Mouse (Mus musculus) urinary bladder, adult 2 months (tissue): ENCODE results near the gene Ddx54. TPM values are rescaled to one million over a fixed set of nuclear protein-coding genes. Genes with fewer than 3 reads are reported as not detected.
A peak's percentile ranks its signal among the peaks of the same experiment; 100 is the strongest.

Experiments
- DNase-seq: peaks from one replicate; pipeline ENCODE4 v3.0.0; 2022; ENCODE audit warnings: low spot score
- polyA plus RNA-seq: library from polyadenylated mRNA; depleted of rRNA; stranded (reverse); fragments of >200 nt; gene quantifications from 2 replicates; pipeline ENCODE4 v1.2.3, GENCODE M21; 2012

Ddx54 gene
- polyA plus RNA-seq, 1 experiment, result 25.7 TPM

GRCm38 (mm10) chr5:120643365-120644085 is 31.0 kb downstream of the Ddx54 start:
- no peak for DNase-seq

DNA sequence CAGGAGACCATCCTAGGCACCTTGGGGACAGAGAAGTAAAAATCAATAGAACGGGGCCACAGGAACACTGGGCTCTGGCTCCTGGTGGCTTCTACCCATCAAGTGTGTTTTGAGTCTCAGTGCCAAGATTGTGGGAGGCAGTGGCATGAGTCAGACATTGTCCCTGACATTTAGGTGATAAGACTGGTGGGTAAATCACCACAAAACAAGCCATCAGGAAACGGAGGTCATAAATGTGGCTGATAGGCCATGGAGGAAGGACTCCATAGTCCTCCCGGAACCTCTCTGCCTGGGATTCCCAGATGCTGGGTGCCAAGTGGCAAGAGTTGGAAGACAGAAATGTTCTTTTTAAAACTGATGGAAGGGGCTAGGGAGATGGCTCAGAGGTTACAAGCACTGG is 31.7 kb downstream of the Ddx54 start:
- DNase-seq, result no peak

DNA sequence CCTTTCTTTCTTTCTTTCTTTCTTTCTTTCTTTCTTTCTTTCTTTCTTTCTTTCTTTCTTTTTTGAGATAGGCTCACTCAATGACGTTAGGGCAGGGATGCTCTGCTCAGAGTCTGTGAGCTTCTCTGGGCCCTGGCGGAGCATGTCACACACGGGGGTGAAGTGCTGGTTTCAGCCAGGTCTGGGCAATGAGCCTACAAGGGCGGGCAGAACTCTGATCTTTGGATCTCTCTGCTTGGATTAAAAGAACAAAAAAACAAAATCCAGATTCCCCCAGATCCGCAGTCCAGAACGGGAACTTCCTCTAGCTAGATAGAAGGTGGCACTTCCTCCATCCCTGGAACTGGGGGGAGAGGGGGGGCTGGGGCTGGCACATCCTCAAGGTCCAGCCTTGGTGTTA is 33.3 kb downstream of the Ddx54 start:
- DNase-seq, result no peak

GRCm38 (mm10) chr5:120647361-120647760 is 34.8 kb downstream of the Ddx54 start:
- DNase-seq, result no peak

- no peak for DNase-seq
Observed at GRCm38 (mm10) chr5:120647814-120648491, 35.4 kb downstream of the Ddx54 start.

GRCm38 (mm10) chr5:120648569-120649373 is 36.2 kb downstream of the Ddx54 start, which contains the start of gene Rasal1:
Rasal1 (plus strand) TSS chr5:120648812.
- DNase-seq, result peak; percentile 32

DNA sequence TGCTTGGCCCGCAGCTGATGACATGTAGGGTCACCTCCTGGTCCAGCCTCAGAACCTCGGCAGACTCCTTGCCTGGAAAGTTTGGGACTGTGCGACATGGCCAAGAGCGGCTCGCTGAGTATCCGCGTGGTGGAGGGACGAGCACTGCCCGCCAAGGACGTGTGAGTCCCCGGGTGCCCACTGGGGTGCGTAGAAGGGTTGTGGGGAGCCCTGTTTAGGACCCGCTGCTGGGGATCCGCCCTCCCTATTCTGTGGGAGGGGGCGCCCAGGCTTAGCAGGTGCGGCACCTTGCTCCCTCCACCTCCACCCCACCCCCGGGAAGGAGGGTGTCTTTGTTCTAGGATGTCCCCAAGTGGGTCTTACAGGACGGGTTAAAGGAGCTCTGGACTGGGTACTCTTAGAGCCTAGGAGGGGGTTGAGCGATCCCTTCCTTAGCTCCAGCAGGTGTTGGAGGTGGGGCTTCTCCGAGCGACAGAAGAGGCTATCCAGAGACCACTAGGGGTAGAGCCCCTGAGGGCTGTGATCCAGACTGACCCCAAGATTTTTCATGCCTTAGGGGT is 36.9 kb downstream of the Ddx54 start:
- no peak for DNase-seq

DNA sequence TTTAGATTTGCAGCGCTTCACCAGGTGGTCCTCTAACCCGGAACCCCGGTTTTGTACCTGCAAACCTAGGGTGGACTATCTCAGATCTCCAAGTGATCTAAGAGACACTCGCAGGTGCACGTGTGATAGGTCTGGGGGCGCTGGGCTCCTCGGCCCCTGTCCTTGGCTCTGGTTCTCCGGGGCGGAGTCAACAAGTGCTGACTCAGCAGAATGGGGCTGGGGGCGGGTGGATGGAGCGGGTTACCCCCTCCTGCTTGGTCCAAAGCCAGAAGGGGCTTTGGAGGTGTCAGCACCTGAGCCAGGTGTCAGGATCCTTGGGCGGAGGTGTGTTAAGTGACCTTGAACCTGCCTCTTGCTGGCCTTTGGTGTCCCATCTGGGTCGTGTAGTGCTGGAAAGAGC is 37.4 kb downstream of the Ddx54 start:
- no peak for DNase-seq

DNA sequence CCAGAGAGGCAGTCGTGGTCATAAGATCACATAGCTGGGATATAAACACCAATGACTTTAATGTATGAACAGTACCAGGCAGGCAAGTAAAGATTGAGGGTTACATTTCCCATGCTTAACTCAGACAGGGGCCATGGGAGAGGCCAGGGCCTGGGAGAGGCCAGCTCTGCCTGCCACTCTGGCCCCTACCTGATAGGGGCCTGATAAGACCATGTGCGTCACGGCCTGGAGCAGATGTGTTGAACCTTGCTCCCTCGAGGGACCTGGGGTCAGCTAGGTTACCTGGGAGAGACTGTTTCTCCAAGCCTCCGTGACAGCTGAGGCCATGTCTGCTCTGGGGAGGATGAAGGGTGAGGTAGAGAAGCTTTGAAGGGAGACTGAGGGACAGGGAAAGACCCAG is 38.7 kb downstream of the Ddx54 start:
- DNase-seq, result no peak

- no peak for DNase-seq
Observed at GRCm38 (mm10) chr5:120652915-120653701, 40.6 kb downstream of the Ddx54 start.

DNA sequence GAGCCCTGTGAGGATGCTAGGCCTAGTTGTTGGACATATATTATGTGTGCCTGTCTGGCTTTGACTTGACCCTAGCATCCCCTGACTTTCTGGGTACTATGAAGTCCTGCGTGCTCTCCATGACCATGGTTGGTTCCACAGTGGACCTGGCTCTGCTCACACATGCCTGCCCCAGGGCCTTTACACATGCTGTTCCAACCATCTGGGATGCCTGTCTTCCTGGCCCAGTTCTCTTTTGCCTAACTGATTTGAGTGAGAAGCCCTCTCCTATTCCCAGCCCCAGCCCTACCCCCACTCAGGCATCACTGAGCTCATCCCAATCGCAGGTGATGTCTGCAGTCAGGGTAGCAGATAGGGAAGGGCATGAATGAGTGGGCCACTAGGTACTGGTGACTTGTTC is 41.3 kb downstream of the Ddx54 start:
- no peak for DNase-seq

- DNase-seq, result no peak
Observed at GRCm38 (mm10) chr5:120656281-120656751, 43.8 kb downstream of the Ddx54 start.

DNA sequence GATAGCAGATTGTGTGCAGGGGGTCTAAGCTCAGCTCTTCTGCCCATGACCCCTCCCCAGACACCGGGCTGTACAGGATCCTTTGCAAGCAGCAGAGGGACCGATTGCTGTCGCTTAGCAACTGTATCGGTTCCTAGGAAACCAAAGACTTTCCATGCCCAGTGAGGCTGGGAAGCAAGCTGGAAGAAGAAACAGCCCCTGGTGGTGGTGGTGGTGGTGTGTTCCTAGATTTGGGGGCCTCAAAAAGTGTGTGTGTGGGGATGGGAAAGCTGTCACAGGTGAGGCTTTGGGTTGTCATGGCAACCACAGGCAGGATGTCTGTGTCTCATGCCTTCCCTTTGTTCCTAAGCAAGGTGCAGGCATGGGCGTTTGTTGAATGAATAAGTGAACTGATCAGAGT is 48.3 kb downstream of the Ddx54 start:
- no peak for DNase-seq

GRCm38 (mm10) chr5:120664888-120665287 is 52.3 kb downstream of the Ddx54 start:
- DNase-seq, result no peak

GRCm38 (mm10) chr5:120668761-120669160 is 56.2 kb downstream of the Ddx54 start:
- no peak for DNase-seq

DNA sequence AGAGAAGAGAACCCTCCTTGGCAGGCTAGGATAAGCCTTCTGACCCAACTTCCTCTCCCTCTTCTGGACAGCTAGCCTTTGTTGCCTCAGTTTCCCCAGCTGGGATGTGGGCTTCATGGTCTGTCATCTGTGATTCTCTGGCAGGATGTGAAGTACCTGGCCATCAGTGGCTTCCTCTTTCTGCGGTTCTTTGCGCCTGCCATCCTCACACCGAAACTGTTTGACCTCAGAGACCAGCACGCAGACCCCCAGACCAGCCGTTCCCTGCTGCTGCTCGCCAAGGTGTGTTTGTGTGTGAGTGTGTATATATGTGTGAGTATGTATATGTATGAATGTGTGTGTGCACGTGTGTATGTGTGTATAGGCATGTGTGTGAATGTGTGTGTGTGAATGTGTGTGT is 57.6 kb downstream of the Ddx54 start:
- no peak for DNase-seq

DNA sequence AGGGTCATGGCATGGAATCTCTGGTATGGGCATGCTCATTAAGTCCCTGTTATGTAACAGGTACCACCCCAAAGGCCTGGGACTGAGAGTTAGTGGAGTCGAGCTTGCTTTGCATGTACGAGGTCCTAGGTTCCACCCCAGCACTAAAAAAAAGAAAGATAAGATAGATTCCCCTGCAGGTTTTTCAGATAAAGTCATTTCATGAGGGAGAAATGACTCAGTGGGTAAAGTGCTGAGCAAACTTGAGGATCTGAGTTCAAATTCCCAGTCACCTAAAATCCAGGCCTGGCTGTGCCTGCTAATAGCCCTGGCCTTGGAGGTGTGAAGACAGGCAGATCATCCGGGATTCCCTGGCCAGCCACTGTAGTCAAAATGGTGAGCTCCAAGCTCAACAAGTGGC is 59.3 kb downstream of the Ddx54 start:
- DNase-seq, result no peak

DNA sequence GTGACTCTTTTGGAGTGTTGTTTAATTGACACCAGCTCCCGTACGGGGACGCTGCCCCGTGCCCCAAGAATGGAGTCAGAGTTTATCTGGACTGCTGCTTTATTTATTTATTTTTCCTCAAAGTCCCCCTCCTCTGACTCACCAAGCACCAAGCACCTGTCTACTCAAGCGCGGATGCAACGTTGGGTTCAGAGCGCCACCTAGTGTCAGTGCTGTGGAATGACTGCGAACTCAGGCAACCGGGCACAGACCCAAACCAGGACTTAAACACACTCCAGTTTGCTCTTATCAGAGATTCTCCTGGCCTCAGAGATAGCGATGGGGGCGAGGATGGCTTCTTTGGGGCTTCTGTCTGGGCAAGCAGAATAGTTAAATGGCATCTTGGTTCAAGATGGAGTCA is 61.1 kb downstream of the Ddx54 start:
- peak; percentile 37 for DNase-seq

DNA sequence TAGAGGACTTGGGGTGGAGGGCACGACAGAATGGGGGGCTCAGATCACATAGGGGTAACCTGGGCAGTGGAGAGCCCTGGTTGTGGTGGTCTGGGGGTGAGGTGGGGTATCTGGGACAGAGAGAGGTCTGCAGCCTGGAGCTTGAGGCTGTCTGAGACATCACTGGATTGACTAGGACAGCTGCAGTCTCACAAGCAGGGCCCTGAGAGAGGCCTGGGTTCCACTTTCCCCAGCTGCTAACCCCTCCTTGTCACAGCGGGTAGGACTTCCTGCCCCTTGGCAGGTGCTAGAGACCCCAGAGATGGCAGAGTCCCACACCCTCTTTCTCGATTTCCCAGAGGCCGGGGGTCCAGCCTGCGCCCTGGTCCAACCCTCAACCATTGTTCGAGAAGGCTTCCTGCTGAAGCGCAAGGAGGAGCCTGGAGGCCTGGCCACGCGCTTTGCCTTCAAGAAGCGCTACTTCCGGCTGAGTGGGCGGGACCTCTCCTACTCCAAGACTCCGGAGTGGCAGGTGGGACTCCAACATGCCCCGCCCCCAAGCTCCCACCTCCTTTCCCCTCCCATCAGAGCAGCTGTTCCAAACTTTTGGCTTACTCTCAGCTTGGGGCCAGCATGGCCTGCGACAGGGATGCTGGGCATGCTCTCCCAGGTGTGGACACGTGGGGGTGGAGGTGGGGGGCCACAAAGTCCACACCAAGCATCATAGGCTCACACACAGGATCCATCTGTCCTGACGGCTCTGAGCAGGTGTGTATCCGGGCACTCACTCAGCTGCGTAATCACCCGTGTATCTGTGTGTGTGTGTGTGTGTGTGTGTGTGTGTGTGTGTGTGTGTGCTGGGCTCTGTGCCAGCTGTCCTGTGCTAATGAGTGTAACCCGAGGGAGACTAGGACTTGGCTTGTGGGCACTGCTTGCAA is 61.9 kb downstream of the Ddx54 start:
- DNase-seq, result no peak

- DNase-seq, result no peak
Observed at GRCm38 (mm10) chr5:120677516-120677915, 65.0 kb downstream of the Ddx54 start.
